Mouse (Mus musculus) megakaryocyte, embryonic 14.5 days (primary cell): ENCODE measurements around the gene Aanat.

Experiments used
- FLI1 ChIP-seq: IDR thresholded peaks from 2 replicates; pipeline ENCODE4 v1.6.1; 2012; ENCODE audit warnings: low read length, inconsistent platforms, mixed read lengths
- GATA1 ChIP-seq: IDR thresholded peaks from 3 replicates; pipeline ENCODE4 v1.6.1; 2012; ENCODE audit warnings: mixed read lengths, low read length, inconsistent platforms, borderline replicate concordance

- TF ChIP-seq GATA1 (no peak), FLI1 (no peak)
These were observed 32.4 kb downstream of the Aanat start for GRCm38 (mm10) chr11:116618666-116619065.
